Mouse (Mus musculus) monocyte, adult 59 days (primary cell): Measurements from ENCODE around the gene Mef2b. TPM values are rescaled to one million over a fixed set of nuclear protein-coding genes. Genes with fewer than 3 reads are reported as not detected.

Source experiments
- total RNA-seq, 2 experiments: library from RNA; stranded (reverse); gene quantifications; one replicate each; pipeline ENCODE4 v1.2.4; 2023

Gene Mef2b
- total RNA-seq, result 1 to 10 TPM in 1 of 2 experiments, under 1 TPM in 1; 0.37 to 1.6 TPM

DNA sequence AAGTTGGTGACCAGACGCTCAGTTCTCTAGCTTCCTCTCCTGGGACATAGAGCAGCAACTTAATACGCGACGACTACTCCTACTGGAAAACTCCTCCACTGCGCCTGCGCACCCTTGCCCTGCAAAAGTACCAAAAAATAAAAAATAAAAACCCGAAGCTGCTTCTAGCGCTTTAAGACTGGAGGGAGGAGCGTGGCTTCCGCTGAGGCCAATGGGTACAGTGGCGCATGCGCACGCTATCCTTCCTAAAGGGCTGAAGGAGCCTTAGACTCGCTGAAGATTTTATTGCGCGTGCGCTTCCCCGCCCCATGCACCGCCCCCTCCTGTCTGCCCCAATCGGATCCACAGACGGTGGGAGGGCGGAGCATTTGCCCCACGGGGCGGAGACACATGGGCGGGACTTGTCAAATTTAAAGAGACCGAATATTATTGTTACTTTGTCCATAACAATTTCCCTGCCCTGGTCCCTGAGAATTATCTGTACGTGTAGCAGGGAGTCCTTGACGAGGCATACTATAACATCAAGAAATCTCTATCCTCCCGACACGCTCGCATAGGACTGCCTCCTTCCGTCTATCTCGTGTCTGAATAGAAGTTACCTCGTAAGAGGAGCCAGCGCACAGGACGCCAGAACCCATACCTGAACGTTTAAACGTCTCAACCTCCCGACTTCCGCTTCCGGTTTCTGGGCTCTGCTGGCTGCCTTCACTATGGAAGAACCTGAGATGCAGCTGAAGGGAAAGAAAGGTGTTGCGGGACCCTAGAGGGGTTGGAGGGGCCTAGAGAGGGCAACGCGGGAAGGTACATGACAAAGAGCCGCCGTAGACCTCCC, at the start of gene Mef2b, which contains the start of the genes Rfxank and Borcs8:
Mef2b (plus strand) TSS at position 686 of the 832 bp plus-strand sequence.
Rfxank (minus strand) TSS at position 129 of the 832 bp plus-strand sequence.
Borcs8 (plus strand) TSS at position 474 of the 832 bp plus-strand sequence.

DNA sequence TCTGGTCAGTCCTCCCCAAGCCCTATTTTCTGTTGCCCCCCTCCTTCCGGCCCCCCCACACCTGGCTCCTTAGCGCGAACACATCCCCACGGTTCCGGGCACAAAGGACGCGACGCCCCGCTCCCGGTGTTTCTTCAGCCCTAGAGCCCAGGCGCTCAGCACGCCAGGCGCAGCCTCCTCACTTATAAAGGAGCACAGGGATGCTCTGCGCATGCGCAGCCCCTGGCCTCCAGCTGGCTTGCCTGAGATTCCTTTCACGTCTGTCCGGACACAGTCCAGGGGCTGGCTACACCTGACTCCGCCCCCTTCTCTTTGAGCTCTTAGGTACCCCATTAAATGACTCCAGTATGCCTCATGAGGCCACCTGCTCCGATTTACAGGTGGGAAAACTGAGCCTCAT, 18.8 kb upstream of the Mef2b start, which contains the start of gene Ncan:
Ncan (minus strand) TSS at position 207 of the 400 bp plus-strand sequence.

GRCm38 (mm10) chr8:70131166-70131883, 8.2 kb upstream of the Mef2b start, which contains the start of gene Nr2c2ap:
TSS of gene Nr2c2ap (plus strand) at chr8:70131333.

DNA sequence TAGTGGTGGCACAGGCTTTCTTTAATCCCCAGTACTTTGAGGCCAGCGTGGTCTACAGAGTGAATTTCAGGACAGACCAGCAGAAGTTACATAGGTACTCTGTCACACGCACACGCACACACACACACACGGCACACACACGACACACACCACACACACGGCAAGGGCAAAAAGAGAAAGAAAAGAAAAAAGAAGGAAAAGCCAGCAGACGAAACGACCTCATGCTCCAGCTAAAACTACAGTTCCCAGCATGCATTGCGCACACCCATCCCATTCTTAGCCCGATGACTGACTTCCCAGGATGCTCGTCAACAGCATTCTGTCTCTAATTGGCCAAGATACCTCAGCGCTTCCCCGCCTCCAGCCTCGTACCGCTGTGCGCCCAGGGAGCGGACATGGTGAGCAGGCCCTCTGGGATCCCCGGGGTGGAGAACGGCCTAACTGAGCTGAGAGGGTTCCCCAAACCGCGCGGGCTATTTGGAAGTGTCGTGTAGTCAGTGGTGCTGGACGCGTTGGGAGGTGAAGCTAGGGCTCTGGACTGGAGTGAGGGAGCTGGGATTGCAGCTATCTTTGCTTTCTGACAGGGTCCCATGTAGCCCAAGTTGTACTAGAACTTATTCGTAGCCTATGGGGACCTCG, 32.7 kb downstream of the Mef2b start, which contains the start of gene Tmem161a:
Tmem161a (plus strand) TSS at position 314 of the 639 bp plus-strand sequence.

DNA sequence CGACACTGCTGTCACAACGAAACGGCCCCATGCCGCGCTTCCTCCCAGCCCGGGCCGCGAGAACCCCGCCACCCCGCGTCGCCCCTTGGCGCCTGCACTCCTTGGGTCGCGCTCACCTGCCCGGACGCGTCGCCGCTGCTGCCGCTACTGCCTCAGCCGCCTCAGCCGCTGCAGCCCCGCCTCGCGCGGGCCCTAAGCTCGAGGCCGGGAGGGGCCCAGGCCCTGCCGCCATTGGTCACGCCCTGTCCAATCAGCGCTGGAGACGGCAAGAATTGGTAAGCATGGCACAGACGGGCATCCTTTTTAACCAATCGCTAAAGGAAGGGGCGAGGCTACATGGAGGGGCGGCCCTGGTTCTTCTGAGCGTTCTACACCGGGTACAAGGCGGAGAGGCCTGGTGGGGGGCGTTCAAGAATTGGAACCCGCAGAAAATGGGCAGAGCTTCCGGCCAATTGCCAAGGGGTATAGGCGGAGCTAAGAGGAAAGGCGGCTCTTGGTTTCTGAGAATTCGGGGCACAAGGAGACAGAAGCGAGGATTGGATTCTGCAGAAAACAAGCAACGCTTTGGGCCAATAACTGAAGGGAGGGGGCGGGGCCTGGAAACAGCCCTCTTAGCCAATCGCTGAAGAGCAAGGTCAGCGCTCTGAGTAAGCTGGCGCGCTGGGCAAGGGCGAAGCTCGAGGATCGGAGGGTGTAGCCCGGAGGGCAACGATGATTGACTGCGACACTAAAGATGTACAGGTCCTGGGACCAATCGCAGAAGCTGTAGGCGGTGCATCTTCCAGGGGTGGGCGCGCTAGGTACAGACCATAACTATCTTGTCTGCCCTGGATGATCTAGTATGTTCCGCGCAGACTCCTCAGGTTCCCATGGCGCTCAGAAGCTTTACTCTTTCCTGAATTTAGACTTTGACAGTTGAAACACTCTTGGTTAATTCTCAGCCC, 72.9 kb downstream of the Mef2b start, which contains the start of gene Slc25a42:
Slc25a42 (minus strand) TSS at position 194 of the 944 bp plus-strand sequence.

Other genes starting within 250 kb of the Mef2b start
- gene Tssk6, start 237.5 kb upstream of the Mef2b start, total RNA-seq, result 1 to 10 TPM; 1.1 to 3.2 TPM
- gene Ndufa13, start 237.2 kb upstream of the Mef2b start, total RNA-seq, result 10 to 100 TPM; 52.0 to 58.5 TPM
- 1 to 10 TPM in 1 of 2 experiments, not detected in 1; 1.7 TPM for gene Yjefn3, start 237.0 kb upstream of the Mef2b start, total RNA-seq
- 10 to 100 TPM; 71.9 to 72.4 TPM for gene Gatad2a, start 143.3 kb upstream of the Mef2b start, total RNA-seq
- 10 to 100 TPM; 90.3 to 90.9 TPM for gene Mau2, start 97.0 kb upstream of the Mef2b start, total RNA-seq
- 10 to 100 TPM; 31.1 to 32.2 TPM for gene Sugp1, start 96.9 kb upstream of the Mef2b start, total RNA-seq
- gene Tm6sf2, start 66.8 kb upstream of the Mef2b start, total RNA-seq, result not detected
- gene Hapln4, start 56.3 kb upstream of the Mef2b start, total RNA-seq, result not detected
- gene Ncan, start 18.8 kb upstream of the Mef2b start, total RNA-seq, result not detected
- gene Nr2c2ap, start 8.4 kb upstream of the Mef2b start, total RNA-seq, result 10 to 100 TPM; 23.5 to 26.6 TPM
- gene Rfxank, start 557 bp upstream of the Mef2b start, total RNA-seq, result 10 to 100 TPM; 16.6 to 16.8 TPM
- gene Borcs8, start 212 bp upstream of the Mef2b start, total RNA-seq, result 10 to 100 TPM; 40.9 to 43.7 TPM
- gene Tmem161a, start 32.6 kb downstream of the Mef2b start, total RNA-seq, result 10 to 100 TPM; 30.3 to 40.8 TPM
- 1 to 10 TPM; 3.1 to 3.6 TPM for gene Slc25a42, start 72.6 kb downstream of the Mef2b start, total RNA-seq
- 10 to 100 TPM; 32.9 to 34.4 TPM for gene Sugp2, start 94.5 kb downstream of the Mef2b start, total RNA-seq
- gene Armc6, start 94.8 kb downstream of the Mef2b start, total RNA-seq, result 1 to 10 TPM; 3.6 to 8.7 TPM
- gene Homer3, start 143.1 kb downstream of the Mef2b start, total RNA-seq, result 10 to 100 TPM; 11.2 to 12.6 TPM
- 10 to 100 TPM; 45.8 to 47.9 TPM for gene Ddx49, start 162.8 kb downstream of the Mef2b start, total RNA-seq
- 100 to 1,000 TPM; 162 TPM for gene Cope, start 162.8 kb downstream of the Mef2b start, total RNA-seq
- gene Cers1, start 176.1 kb downstream of the Mef2b start, total RNA-seq, result not detected
- gene Gdf1, start 190.1 kb downstream of the Mef2b start, total RNA-seq, result not detected
- gene Upf1, start 213.6 kb downstream of the Mef2b start, total RNA-seq, result 10 to 100 TPM; 57.5 to 62.4 TPM
- gene Comp, start 233.8 kb downstream of the Mef2b start, total RNA-seq, result 1 to 10 TPM in 1 of 2 experiments, under 1 TPM in 1; 0.97 to 2.9 TPM